Mouse (Mus musculus) G1E (cell line): ENCODE measurements around the gene Upk1b. TPM values are rescaled to one million over a fixed set of nuclear protein-coding genes. Genes with fewer than 3 reads are reported as not detected.

Experiments used
- ATAC-seq: 2 replicates; pipeline ENCODE4 v1.8.0; 2016; ENCODE audit warnings: mild to moderate bottlenecking; ENCODE audit not compliant: insufficient number of reproducible peaks, poor library complexity, low FRiP score, severe bottlenecking; ENCODE audit errors: extremely low read depth
- DNase-seq: peaks from one replicate; pipeline ENCODE4 v3.0.0; 2012; ENCODE audit warnings: low spot score
- H3K27me3 ChIP-seq: 2 replicates; pipeline ENCODE4 v1.6.1; 2012; ENCODE audit warnings: mild to moderate bottlenecking, low read length, inconsistent platforms; ENCODE audit not compliant: insufficient read depth
- H3K36me3 ChIP-seq: replicated peaks from 2 replicates; pipeline ENCODE3; 2012; ENCODE audit warnings: mild to moderate bottlenecking, inconsistent platforms
- H3K4me1 ChIP-seq: 2 replicates; pipeline ENCODE4 v1.6.1; 2012; ENCODE audit warnings: low read depth, low read length, inconsistent platforms, mixed read lengths; ENCODE audit not compliant: insufficient read depth
- H3K4me3 ChIP-seq: 2 replicates; pipeline ENCODE4 v1.5.1; 2012; ENCODE audit warnings: low read depth, mild to moderate bottlenecking, inconsistent platforms, low read length, moderate library complexity, mixed read lengths
- H3K9me3 ChIP-seq: replicated peaks from 2 replicates; pipeline ENCODE4 v1.6.1; 2012; ENCODE audit warnings: inconsistent platforms
- CTCF ChIP-seq: IDR thresholded peaks from 2 replicates; pipeline ENCODE4 v1.5.1; 2012; ENCODE audit warnings: low read depth, low read length, inconsistent platforms, mixed read lengths
- GATA1 ChIP-seq: IDR thresholded peaks from 2 replicates; pipeline ENCODE4 v1.6.1; 2012; ENCODE audit warnings: borderline replicate concordance, low read length, inconsistent platforms, mixed read lengths
- GATA2 ChIP-seq: IDR thresholded peaks from 2 replicates; pipeline ENCODE4 v1.6.1; 2012; ENCODE audit warnings: low read depth, low read length, inconsistent platforms, borderline replicate concordance
- POLR2AphosphoS5 ChIP-seq: IDR thresholded peaks from 2 replicates; pipeline ENCODE4 v1.6.1; 2012; ENCODE audit warnings: low read depth, low read length, inconsistent platforms; ENCODE audit not compliant: insufficient replicate concordance
- TAL1 ChIP-seq: conservative IDR thresholded peaks from 2 replicates; pipeline ENCODE4 v1.6.1; 2012; ENCODE audit warnings: low read depth, low read length, inconsistent platforms, mixed read lengths
- polyA plus RNA-seq: library from polyadenylated mRNA; stranded (reverse); fragments of >175 nt; gene quantifications from 2 replicates; pipeline ENCODE4 v1.2.3, GENCODE M21; 2012
- total RNA-seq, 2 experiments: library from RNA; stranded (forward) in 1 of 2; stranded (reverse) in 1 of 2; fragments of 200-1000 nt in 1 of 2; fragments of >200 nt in 1 of 2; fragmentation: Nextera tagmentation in 1 of 2; gene quantifications; 2 replicates each; pipeline ENCODE4 v1.2.3; 2014 to 2017

Upk1b gene
- total and polyA plus RNA-seq, 3 experiments = 0.38 TPM; not detected in 2

- Histone ChIP-seq H3K4me3 (no peak overlapping the region), H3K9me3 (no peaks in the 10 kb centered on the region), H3K27me3 (no peaks in the 10 kb centered on the region), H3K36me3 (no peaks in the 10 kb centered on the region), H3K4me1 (no peaks in the 10 kb centered on the region)
- DNase-seq (no peak), ATAC-seq (no peak)
- no peak for TF ChIP-seq GATA2
- TF ChIP-seq GATA1 = no peak
- no peak for TF ChIP-seq POLR2AphosphoS5
- TF ChIP-seq TAL1 = no peak
- no peak for TF ChIP-seq CTCF
Observed at GRCm38 (mm10) chr16:38750803-38751202, 49.3 kb downstream of the Upk1b start.

- Histone ChIP-seq H3K36me3 (no peaks in the 10 kb centered on the region), H3K9me3 (no peaks in the 10 kb centered on the region), H3K27me3 (peaks cover 7% of the 10 kb centered on the region; the same call in 1 of the 2 replicates), H3K4me3 (no peak overlapping the region), H3K4me1 (no peaks in the 10 kb centered on the region)
- no peak for ATAC-seq
- TF ChIP-seq TAL1 (no peak), POLR2AphosphoS5 (no peak), GATA2 (no peak), CTCF (no peak), GATA1 (no peak)
- DNase-seq = no peak
Observed at GRCm38 (mm10) chr16:38743941-38744673, 56.0 kb downstream of the Upk1b start.

- Histone ChIP-seq H3K27me3 (peaks cover 7% of the 10 kb centered on the region; the same call in 1 of the 2 replicates), H3K9me3 (no peaks in the 10 kb centered on the region), H3K4me3 (no peak overlapping the region), H3K36me3 (no peaks in the 10 kb centered on the region), H3K4me1 (no peaks in the 10 kb centered on the region)
- no peak for DNase-seq
- TF ChIP-seq CTCF (no peak), POLR2AphosphoS5 (no peak), GATA2 (no peak), TAL1 (no peak), GATA1 (no peak)
- ATAC-seq = no peak
Observed at GRCm38 (mm10) chr16:38742659-38743131, 57.4 kb downstream of the Upk1b start.

- DNase-seq (no peak), ATAC-seq (no peak)
- Histone ChIP-seq H3K9me3 (no peaks in the 10 kb centered on the region), H3K4me3 (no peak within 1 kb of the TSS), H3K36me3 (no peaks in the 10 kb centered on the region), H3K4me1 (no peaks in the 10 kb centered on the region), H3K27me3 (peaks cover 7% of the 10 kb centered on the region; the same call in 1 of the 2 replicates)
- TF ChIP-seq GATA2 (no peak), POLR2AphosphoS5 (no peak), GATA1 (no peak), CTCF (no peak), TAL1 (no peak)
Observed at GRCm38 (mm10) chr16:38742113-38742658, 57.9 kb downstream of the Upk1b start, which contains the start of gene B4galt4. TSS of gene B4galt4 (plus strand) at chr16:38742264.

GRCm38 (mm10) chr16:38741204-38741903 is 58.8 kb downstream of the Upk1b start:
- no peak for TF ChIP-seq GATA2
- TF ChIP-seq GATA1 = no peak
- H3K4me1 ChIP-seq = no peaks in the 10 kb centered on the region
- H3K36me3 ChIP-seq = no peaks in the 10 kb centered on the region
- H3K9me3 ChIP-seq = no peaks in the 10 kb centered on the region
- ATAC-seq = no peak
- peaks cover 7% of the 10 kb centered on the region; the same call in 1 of the 2 replicates for H3K27me3 ChIP-seq
- DNase-seq = no peak
- H3K4me3 ChIP-seq = no peak overlapping the region

- no peak overlapping the region for H3K4me3 ChIP-seq
- no peak for DNase-seq
- H3K4me1 ChIP-seq = no peaks in the 10 kb centered on the region
- no peaks in the 10 kb centered on the region for H3K9me3 ChIP-seq
- TF ChIP-seq GATA1 (no peak), CTCF (no peak), GATA2 (no peak), TAL1 (no peak), POLR2AphosphoS5 (no peak)
- H3K36me3 ChIP-seq = no peaks in the 10 kb centered on the region
- no peak for ATAC-seq
- H3K27me3 ChIP-seq = no peaks in the 10 kb centered on the region
Observed at GRCm38 (mm10) chr16:38730921-38731320, 69.2 kb downstream of the Upk1b start.
